Mouse (Mus musculus) olfactory bulb, adult 2 months (tissue): Measurements from ENCODE around the gene Ttc22.

ENCODE experiments used
- CTCF ChIP-seq: fragments of 200-500 bp; IDR thresholded peaks from 2 replicates; pipeline ENCODE4 v1.5.1; 2012; ENCODE audit warnings: low read depth, mild to moderate bottlenecking, low read length, moderate library complexity; ENCODE audit not compliant: insufficient read depth
- POLR2A ChIP-seq: fragments of 200-500 bp; IDR thresholded peaks from 2 replicates; pipeline ENCODE4 v1.6.1; 2012; ENCODE audit warnings: mild to moderate bottlenecking, low read depth, low read length, moderate library complexity; ENCODE audit not compliant: insufficient read depth

- TF ChIP-seq POLR2A = no peak
- no peak for TF ChIP-seq CTCF
Observed at GRCm38 (mm10) chr4:106593636-106594035, 28.6 kb upstream of the Ttc22 start.
